Mouse (Mus musculus) hindbrain, embryonic 12.5 days (tissue): ENCODE results near the gene Gm3164. TPM values are rescaled to one million over a fixed set of nuclear protein-coding genes. Genes with fewer than 3 reads are reported as not detected.
"Not testable (repeated sequence)": the region's sequence is repeated elsewhere in the genome, so short reads cannot be mapped to it uniquely, and the experiment has no call there.

Experiments
- ATAC-seq: fragments of 200-750 bp; cut with Nextera tagmentation; 2 replicates; pipeline ENCODE4 v1.8.0; 2017; ENCODE audit warnings: moderate TSS enrichment; ENCODE audit not compliant: low FRiP score
- H3K27ac ChIP-seq: fragments of 300-500 bp; sonication (generic); 2 replicates; pipeline ENCODE4 v1.5.1; 2016; ENCODE audit warnings: mild to moderate bottlenecking
- H3K27me3 ChIP-seq: fragments of 300-500 bp; sonication (generic); 2 replicates; pipeline ENCODE4 v1.6.1; 2016; ENCODE audit warnings: mild to moderate bottlenecking
- H3K36me3 ChIP-seq: fragments of 300-500 bp; sonication (generic); 2 replicates; pipeline ENCODE4 v1.6.1; 2016; ENCODE audit warnings: mild to moderate bottlenecking
- H3K4me1 ChIP-seq: fragments of 300-500 bp; sonication (generic); 2 replicates; pipeline ENCODE4 v1.6.1; 2016
- H3K4me2 ChIP-seq: fragments of 300-500 bp; sonication (generic); replicated peaks from 2 replicates; pipeline ENCODE4 v1.6.1; 2016; ENCODE audit warnings: mild to moderate bottlenecking
- H3K4me3 ChIP-seq: fragments of 300-500 bp; sonication (generic); 2 replicates; pipeline ENCODE4 v1.5.1; 2016; ENCODE audit warnings: mild to moderate bottlenecking
- H3K9ac ChIP-seq: fragments of 300-500 bp; sonication (generic); 2 replicates; pipeline ENCODE4 v1.6.1; 2016; ENCODE audit warnings: mild to moderate bottlenecking, moderate library complexity
- H3K9me3 ChIP-seq: fragments of 300-500 bp; sonication (generic); replicated peaks from 2 replicates; pipeline ENCODE4 v1.6.1; 2016; ENCODE audit warnings: mild to moderate bottlenecking
- WGBS: fragments of 180-500 bp; shearing (Covaris S2); methylation state at CpG from one replicate; pipeline ENCODE4 v1.1.7; 2016; 5-methylcytosine and 5-hydroxymethylcytosine counted together
- polyA plus RNA-seq: library from polyadenylated mRNA; unstranded; fragments of >200 nt; fragmentation: Nextera tagmentation; extraction: Ambion mirVana; gene quantifications from 2 replicates; pipeline ENCODE4 v1.2.1, GENCODE M21; 2016

The Gm3164 gene
- 0.93 and 2.3 TPM in 2 replicates for polyA plus RNA-seq

- peak within 1 kb of the TSS; percentile 62 for H3K9ac ChIP-seq
- H3K9me3 ChIP-seq, H3K36me3 ChIP-seq, H3K27ac ChIP-seq, H3K27me3 ChIP-seq, H3K4me1 ChIP-seq: not testable (repeated sequence)
- H3K4me2 ChIP-seq: peak within 1 kb of the TSS; percentile 64
- under 1% methylated on average over 32 of the region's 59 CpGs for WGBS
- ATAC-seq: peak; percentile 64; the same call in 1 of the 2 replicates
- H3K4me3 ChIP-seq: peak within 1 kb of the TSS; percentile 47
These were observed at the start of gene Gm3164 for GRCm38 (mm10) chr14:4414965-4415835. Gene Gm3164 (plus strand): TSS chr14:4415448.

- not testable (repeated sequence) for H3K4me3 ChIP-seq, H3K27me3 ChIP-seq, H3K27ac ChIP-seq, H3K4me2 ChIP-seq, H3K4me1 ChIP-seq, ATAC-seq, H3K36me3 ChIP-seq, H3K9ac ChIP-seq, H3K9me3 ChIP-seq
- WGBS: 87% methylated on average over 3 of the region's 3 CpGs
These were observed 46.3 kb upstream of the Gm3164 start for GRCm38 (mm10) chr14:4368991-4369390.

DNA sequence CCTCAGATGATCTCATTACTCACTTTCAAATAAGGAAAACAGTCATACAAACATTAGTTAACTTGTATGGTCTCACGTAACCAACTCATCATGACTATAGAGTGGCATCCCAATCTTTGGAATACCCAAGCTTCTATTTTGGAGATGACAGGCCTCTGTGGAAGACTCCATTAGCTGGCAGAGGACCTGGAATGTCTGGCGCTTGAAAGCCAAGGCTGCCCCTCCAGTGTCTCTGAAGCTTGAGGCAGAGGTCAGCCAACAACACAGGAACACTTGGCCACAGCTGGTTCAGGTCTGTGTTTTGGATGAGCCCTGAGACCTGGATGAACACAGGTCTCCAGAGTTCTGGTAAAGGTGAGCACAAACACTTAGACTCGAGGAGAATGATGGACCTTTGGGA is 45.6 kb upstream of the Gm3164 start:
- not testable (repeated sequence) for H3K27me3 ChIP-seq, ATAC-seq, H3K4me3 ChIP-seq, H3K4me1 ChIP-seq, H3K9ac ChIP-seq, H3K36me3 ChIP-seq, H3K4me2 ChIP-seq, H3K9me3 ChIP-seq, H3K27ac ChIP-seq
- WGBS: 85% methylated on average over 3 of the region's 3 CpGs

- H3K4me2 ChIP-seq, H3K4me1 ChIP-seq, H3K36me3 ChIP-seq, ATAC-seq, H3K27ac ChIP-seq, H3K9me3 ChIP-seq, H3K27me3 ChIP-seq, H3K9ac ChIP-seq, H3K4me3 ChIP-seq: not testable (repeated sequence)
These were observed 37.4 kb upstream of the Gm3164 start for GRCm38 (mm10) chr14:4377871-4378270.

DNA sequence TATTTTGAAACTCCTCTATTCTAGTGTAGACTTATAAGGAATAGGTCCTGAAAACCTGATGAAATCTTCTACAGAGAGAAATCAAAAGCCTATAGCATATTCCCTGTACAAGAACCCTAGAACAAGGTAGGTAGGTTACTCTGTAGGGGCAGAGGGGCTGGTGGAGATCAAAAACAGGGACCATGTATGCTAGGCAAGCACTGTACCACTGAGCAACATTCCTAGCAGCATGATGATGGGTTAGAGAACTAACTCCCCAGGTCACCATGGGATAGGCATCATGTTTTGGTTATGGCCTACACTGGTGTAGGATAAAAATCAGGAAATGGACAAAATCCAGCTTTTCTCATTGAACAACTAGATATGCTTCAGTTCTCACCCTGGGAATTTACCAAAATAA is 29.6 kb upstream of the Gm3164 start:
- ATAC-seq, H3K27me3 ChIP-seq, H3K9ac ChIP-seq, H3K36me3 ChIP-seq, H3K9me3 ChIP-seq, H3K4me1 ChIP-seq, H3K4me3 ChIP-seq, H3K27ac ChIP-seq, H3K4me2 ChIP-seq: not testable (repeated sequence)

DNA sequence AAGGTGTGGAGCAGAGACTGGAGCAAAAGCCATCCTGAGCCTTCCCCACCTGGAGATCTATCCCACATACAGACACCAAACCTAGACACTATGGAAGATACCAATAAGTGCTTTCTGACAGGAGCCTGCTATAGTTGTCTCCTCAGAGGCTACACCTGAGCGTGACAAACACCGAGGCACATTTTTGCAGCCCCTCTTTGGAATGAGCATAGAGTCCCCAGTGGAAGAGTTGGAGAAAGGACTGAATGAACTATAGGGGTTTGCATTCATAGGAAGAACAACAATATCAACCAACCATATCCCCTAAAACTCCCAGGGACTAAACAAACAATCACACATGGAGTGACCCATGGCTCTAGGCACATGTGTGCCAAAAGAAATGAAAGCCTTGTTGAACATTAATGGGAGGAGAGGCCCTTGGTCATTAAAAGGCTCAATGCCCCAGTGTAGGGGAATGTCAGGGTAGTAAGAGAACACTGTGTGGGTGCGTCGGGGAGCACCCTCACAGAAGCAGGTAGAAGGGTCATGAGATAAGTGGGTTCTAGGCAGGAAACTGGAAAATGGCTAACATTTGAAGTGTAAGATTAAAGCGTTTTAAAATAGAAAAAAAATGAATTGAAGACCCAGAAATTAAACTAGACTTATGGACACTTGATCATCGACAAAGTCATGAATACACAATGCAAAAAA is 22.3 kb upstream of the Gm3164 start:
- H3K36me3 ChIP-seq, H3K27me3 ChIP-seq, H3K9me3 ChIP-seq, H3K4me1 ChIP-seq, H3K27ac ChIP-seq, H3K4me2 ChIP-seq, H3K4me3 ChIP-seq, ATAC-seq, H3K9ac ChIP-seq: not testable (repeated sequence)
- 92% methylated on average over 4 of the region's 6 CpGs for WGBS

- ATAC-seq, H3K36me3 ChIP-seq, H3K4me3 ChIP-seq, H3K9ac ChIP-seq, H3K4me1 ChIP-seq, H3K9me3 ChIP-seq, H3K4me2 ChIP-seq, H3K27me3 ChIP-seq, H3K27ac ChIP-seq: not testable (repeated sequence)
- 75% methylated on average over 1 of the region's 3 CpGs for WGBS
These were observed 18.0 kb upstream of the Gm3164 start, which contains the start of gene Gm3159 for GRCm38 (mm10) chr14:4397226-4397625. Gene Gm3159 (plus strand): TSS chr14:4397526.

DNA sequence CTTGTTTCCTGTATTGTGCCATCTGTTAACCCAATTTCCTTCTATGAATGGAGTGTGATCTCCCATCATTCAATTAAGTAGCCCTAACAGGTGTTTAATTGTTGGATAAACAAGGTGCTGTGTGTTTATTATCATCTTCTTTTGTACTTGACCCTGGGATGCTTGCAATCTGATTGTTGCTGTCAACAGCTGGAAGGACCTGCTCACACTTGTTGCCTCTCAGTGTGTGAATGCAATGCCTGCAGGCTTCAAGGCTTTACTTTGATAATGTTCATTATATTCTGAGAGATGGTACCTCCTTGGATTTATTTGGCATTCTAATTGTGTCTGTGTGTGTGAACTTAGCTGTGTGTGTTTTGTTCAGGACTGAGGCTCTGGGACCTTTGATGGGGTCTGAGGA is 16.6 kb upstream of the Gm3164 start:
- H3K9ac ChIP-seq, H3K27me3 ChIP-seq, H3K4me1 ChIP-seq, H3K9me3 ChIP-seq, H3K4me2 ChIP-seq, H3K4me3 ChIP-seq, ATAC-seq, H3K36me3 ChIP-seq, H3K27ac ChIP-seq: not testable (repeated sequence)

GRCm38 (mm10) chr14:4400115-4400789 is 15.0 kb upstream of the Gm3164 start:
- WGBS: 91% methylated on average over 5 of the region's 5 CpGs

GRCm38 (mm10) chr14:4401245-4401644 is 14.0 kb upstream of the Gm3164 start:
- not testable (repeated sequence) for H3K4me3 ChIP-seq, H3K9me3 ChIP-seq, H3K4me1 ChIP-seq, ATAC-seq, H3K27ac ChIP-seq, H3K27me3 ChIP-seq, H3K4me2 ChIP-seq, H3K36me3 ChIP-seq, H3K9ac ChIP-seq
- WGBS: 79% methylated on average over 5 of the region's 5 CpGs

More at GRCm38 (mm10) chr14:4400115-4400789, 15.0 kb upstream of the Gm3164 start:
- not testable (repeated sequence) for H3K9me3 ChIP-seq, H3K4me1 ChIP-seq, H3K27me3 ChIP-seq, H3K27ac ChIP-seq, H3K9ac ChIP-seq, H3K4me2 ChIP-seq, H3K4me3 ChIP-seq, ATAC-seq, H3K36me3 ChIP-seq

- H3K27me3 ChIP-seq, H3K4me3 ChIP-seq, H3K9ac ChIP-seq, H3K9me3 ChIP-seq, H3K27ac ChIP-seq, H3K36me3 ChIP-seq, ATAC-seq, H3K4me1 ChIP-seq, H3K4me2 ChIP-seq: not testable (repeated sequence)
These were observed 11.4 kb upstream of the Gm3164 start for GRCm38 (mm10) chr14:4403840-4404239.

- ATAC-seq: not testable (repeated sequence)
These were observed 5.3 kb upstream of the Gm3164 start for GRCm38 (mm10) chr14:4409939-4410338.

More at GRCm38 (mm10) chr14:4409939-4410338, 5.3 kb upstream of the Gm3164 start:
- H3K4me1 ChIP-seq, H3K9me3 ChIP-seq, H3K27me3 ChIP-seq, H3K4me2 ChIP-seq, H3K4me3 ChIP-seq, H3K36me3 ChIP-seq, H3K27ac ChIP-seq, H3K9ac ChIP-seq: not testable (repeated sequence)
- WGBS: 65% methylated on average over 1 of the region's 1 CpGs
